In genomic region chr2:134342515-134343140, GRCm38 (mm10) we compare ENCODE assay signal across 24 mouse cellular contexts.
DNase-seq lines count a peak whose midpoint lies in the region; ATAC-seq lines count a peak whose summit lies in the region.
"Had no signal": no experiment of that assay in that cellular context is flagged by ENCODE, and none has a peak within 500 bp of the region (broad histone marks: within the 10 kb centered on the region; RNA-seq: fewer than 3 reads in every experiment).

No protein-coding gene starts in this region.

- no peaks in the 10 kb centered on the region for H3K36me3 ChIP-seq in megakaryocyte, embryonic 14.5 days (replicated peaks; ENCODE audit: low read length)
- H3K36me3 ChIP-seq: embryonic facial prominence, embryonic 12.5 days; forebrain, embryonic 10.5 days; forebrain, embryonic 15.5 days; heart, embryonic 13.5 days; hindbrain, embryonic 13.5 days had no signal

- ATAC-seq in megakaryocyte, adult 5-6 weeks (ENCODE audit: poor library complexity, severe bottlenecking), result no peak
- ATAC-seq: forebrain, embryonic 15.5 days; hindbrain, postnatal 0 days had no signal

- intact Hi-C loops in heart, postnatal 36 days (cut with DNase I), result no loop called here

- H3K4me3 ChIP-seq in megakaryocyte, embryonic 14.5 days (replicated peaks), result peak overlapping the region; percentile 47
- H3K4me3 ChIP-seq: embryonic facial prominence, embryonic 12.5 days; forebrain, embryonic 10.5 days; forebrain, embryonic 15.5 days; heart, embryonic 13.5 days; hindbrain, embryonic 13.5 days had no signal

- no peaks in the 10 kb centered on the region for H3K9me3 ChIP-seq in megakaryocyte, embryonic 14.5 days
- H3K9me3 ChIP-seq: embryonic facial prominence, embryonic 12.5 days; forebrain, embryonic 10.5 days; forebrain, embryonic 15.5 days; heart, embryonic 13.5 days; hindbrain, embryonic 13.5 days had no signal

- no peaks in the 10 kb centered on the region for H3K27me3 ChIP-seq in megakaryocyte, embryonic 14.5 days (replicated peaks)
- H3K27me3 ChIP-seq: CH12.LX; embryonic facial prominence, embryonic 12.5 days; forebrain, embryonic 15.5 days; heart, embryonic 13.5 days; hindbrain, embryonic 13.5 days had no signal

- peak; percentile 65 for DNase-seq in Muller cell, postnatal 12 days (ENCODE audit: inconsistent ontology term)
- peak; percentile 75 for DNase-seq in fibroblast of lung, adult 2 months (ENCODE audit: low read depth)
- peak; percentile 19 for DNase-seq in skeletal muscle tissue, adult 2 months (ENCODE audit: low read depth, low spot score)
- DNase-seq in heart, postnatal 36 days, result no peak
- no peak for DNase-seq in adrenal gland, adult 2 months
- no peak for DNase-seq in adrenal gland, postnatal 36 days
- DNase-seq: adrenal gland, postnatal 10 days; cerebellum, adult 18-20 months; cerebellum, adult 9-11 months; cerebellum, postnatal 36 days; embryo, embryonic 11 days; gastrocnemius, postnatal 14 days; heart, postnatal 4 days; kidney, adult 11 months; kidney, adult 9 months had no signal

- peaks cover 26% of the 10 kb centered on the region; the same call in 1 of the 2 replicates for H3K4me1 ChIP-seq in megakaryocyte, embryonic 14.5 days
- H3K4me1 ChIP-seq: embryonic facial prominence, embryonic 12.5 days; forebrain, embryonic 10.5 days; forebrain, embryonic 15.5 days; heart, embryonic 13.5 days; hindbrain, embryonic 13.5 days had no signal

Comparison
In these comparisons a context has a peak if more than half of its experiments do, and no peak if none do; other contexts are left out.
1. DNase-seq: peak in Muller cell, postnatal 12 days (single experiment), fibroblast of lung, adult 2 months (single experiment) and skeletal muscle tissue, adult 2 months (single experiment); none in heart, postnatal 36 days (0 of 2), adrenal gland, adult 2 months (single experiment) and adrenal gland, postnatal 36 days (0 of 2).